Mouse (Mus musculus) liver, postnatal 0 days (tissue): ENCODE measurements at regions not wholly inside any gene's neighbourhood (a gene's known extent, or its start where the extent isn't known, plus 50 kb on each side); places are given as distances from the start of the nearest gene placed in this dataset.

Experiments used
- ATAC-seq: fragments of 200-750 bp; cut with Nextera tagmentation; 2 replicates; pipeline ENCODE4 v1.8.0; 2017; ENCODE audit warnings: mild to moderate bottlenecking, moderate library complexity
- DNase-seq: peaks from one replicate; pipeline ENCODE4 v3.0.0-alpha.2; 2016
- H3K27ac ChIP-seq: fragments of 300-500 bp; sonication (generic); 2 replicates; pipeline ENCODE4 v1.5.1; 2014; ENCODE audit warnings: antibody characterized with exemption, moderate library complexity, mild to moderate bottlenecking, low read depth
- H3K27me3 ChIP-seq: fragments of 300-500 bp; sonication (generic); 2 replicates; pipeline ENCODE4 v1.6.1; 2014; ENCODE audit warnings: low read length, control low read depth, mixed read lengths; ENCODE audit not compliant: insufficient read depth
- H3K36me3 ChIP-seq: fragments of 300-500 bp; sonication (generic); replicated peaks from 2 replicates; pipeline ENCODE4 v1.6.1; 2014; ENCODE audit warnings: mild to moderate bottlenecking, control low read depth, low read length, moderate library complexity, mixed read lengths; ENCODE audit not compliant: insufficient read depth
- H3K4me1 ChIP-seq: fragments of 300-500 bp; sonication (generic); 2 replicates; pipeline ENCODE4 v1.6.1; 2014; ENCODE audit warnings: antibody characterized with exemption, mild to moderate bottlenecking, control low read depth; ENCODE audit not compliant: insufficient read depth
- H3K4me2 ChIP-seq: fragments of 300-500 bp; sonication (generic); 2 replicates; pipeline ENCODE4 v1.6.1; 2014; ENCODE audit warnings: low read depth, mild to moderate bottlenecking, low read length, moderate library complexity, mixed read lengths
- H3K4me3 ChIP-seq: fragments of 300-500 bp; sonication (generic); 2 replicates; pipeline ENCODE4 v1.5.1; 2014; ENCODE audit warnings: low read depth, low read length
- H3K9ac ChIP-seq: fragments of 300-500 bp; sonication (generic); replicated peaks from 2 replicates; pipeline ENCODE4 v1.6.1; 2014; ENCODE audit warnings: mild to moderate bottlenecking, moderate library complexity
- H3K9me3 ChIP-seq: fragments of 300-500 bp; sonication (generic); 2 replicates; pipeline ENCODE4 v1.6.1; 2016; ENCODE audit warnings: mild to moderate bottlenecking, control low read depth, low read length, mixed read lengths
- CTCF ChIP-seq: sonication (generic); IDR thresholded peaks from 2 replicates; pipeline ENCODE4 v1.5.1; 2016; ENCODE audit warnings: antibody characterized with exemption, low read depth
- EP300 ChIP-seq: IDR thresholded peaks from 2 replicates; pipeline ENCODE4 v1.6.1; 2016; ENCODE audit warnings: antibody characterized with exemption, low read depth, mild to moderate bottlenecking
- WGBS: fragments of 180-500 bp; shearing (Covaris S2); extraction: QIAGEN DNeasy Blood & Tissue Kit; methylation state at CpG from one replicate; pipeline ENCODE4 v1.1.7; 2014; ENCODE audit not compliant: insufficient replicate concordance; 5-methylcytosine and 5-hydroxymethylcytosine counted together

- TF ChIP-seq EP300 (no peak), CTCF (no peak)
- Histone ChIP-seq H3K4me1 (no peaks in the 10 kb centered on the region), H3K4me3 (no peak overlapping the region), H3K9me3 (no peaks in the 10 kb centered on the region), H3K36me3 (no peaks in the 10 kb centered on the region), H3K27me3 (no peaks in the 10 kb centered on the region), H3K9ac (no peak overlapping the region), H3K27ac (no peak overlapping the region), H3K4me2 (no peak overlapping the region)
- no peak for ATAC-seq
- no peak for DNase-seq
These were observed 498.5 kb upstream of the Tmpo start for GRCm38 (mm10) chr10:91679641-91680040.

GRCm38 (mm10) chr10:91637911-91638310 lies 456.8 kb upstream of the Tmpo start:
- ATAC-seq = no peak
- Histone ChIP-seq H3K36me3 (no peaks in the 10 kb centered on the region), H3K27ac (no peak overlapping the region), H3K4me3 (no peak overlapping the region), H3K27me3 (no peaks in the 10 kb centered on the region), H3K4me1 (no peaks in the 10 kb centered on the region), H3K9ac (no peak overlapping the region), H3K4me2 (no peak overlapping the region), H3K9me3 (no peaks in the 10 kb centered on the region)
- TF ChIP-seq EP300 (no peak), CTCF (no peak)
- no peak for DNase-seq

GRCm38 (mm10) chr10:91628672-91629071 lies 447.6 kb upstream of the Tmpo start:
- no peak for DNase-seq
- TF ChIP-seq CTCF (no peak), EP300 (no peak)
- no peaks in the 10 kb centered on the region for H3K36me3 ChIP-seq
- H3K9me3 ChIP-seq = no peaks in the 10 kb centered on the region
- H3K27me3 ChIP-seq = no peaks in the 10 kb centered on the region
- ATAC-seq = no peak
- H3K4me2 ChIP-seq = no peak overlapping the region
- no peak overlapping the region for H3K9ac ChIP-seq
- H3K4me1 ChIP-seq = no peaks in the 10 kb centered on the region
- no peak overlapping the region for H3K4me3 ChIP-seq
- 76% methylated on average over 6 of the region's 6 CpGs for WGBS
- H3K27ac ChIP-seq = no peak overlapping the region

DNA sequence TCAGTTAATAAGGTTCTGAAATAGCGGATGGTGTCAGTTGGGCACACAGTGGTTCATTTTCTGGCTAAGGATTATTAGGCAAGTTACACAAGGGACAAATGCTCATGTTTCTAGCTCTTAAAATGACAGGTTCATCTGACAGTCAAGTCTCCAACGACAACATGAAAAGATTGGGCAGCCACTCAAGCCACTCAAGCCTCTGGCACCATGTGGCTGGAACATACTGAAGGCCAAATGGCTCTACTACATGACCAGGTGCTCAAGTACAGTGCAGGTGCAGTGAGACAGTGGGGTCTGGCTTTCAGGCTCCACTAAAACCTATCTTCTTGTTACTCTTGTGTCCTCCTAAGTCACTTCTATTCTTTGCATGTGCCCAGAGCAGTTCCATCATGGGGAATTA lies 441.2 kb upstream of the Tmpo start:
- no peak overlapping the region for H3K4me2 ChIP-seq
- 66% methylated on average over 2 of the region's 2 CpGs for WGBS
- H3K36me3 ChIP-seq = no peaks in the 10 kb centered on the region

GRCm38 (mm10) chr10:91613794-91614479 lies 432.8 kb upstream of the Tmpo start:
- H3K27ac ChIP-seq = no peak overlapping the region
- DNase-seq (no peak), ATAC-seq (no peak)
- H3K36me3 ChIP-seq = no peaks in the 10 kb centered on the region
- WGBS = 77% methylated on average over 8 of the region's 8 CpGs
- H3K4me1 ChIP-seq = no peaks in the 10 kb centered on the region
- H3K9ac ChIP-seq = no peak overlapping the region
- H3K27me3 ChIP-seq = no peaks in the 10 kb centered on the region
- no peak overlapping the region for H3K4me2 ChIP-seq
- no peaks in the 10 kb centered on the region for H3K9me3 ChIP-seq
- TF ChIP-seq CTCF (no peak), EP300 (no peak)
- no peak overlapping the region for H3K4me3 ChIP-seq

More for the DNA sequence above, 441.2 kb upstream of the Tmpo start:
- Histone ChIP-seq H3K27me3 (no peaks in the 10 kb centered on the region), H3K27ac (no peak overlapping the region), H3K4me1 (no peaks in the 10 kb centered on the region), H3K9me3 (no peaks in the 10 kb centered on the region), H3K9ac (no peak overlapping the region), H3K4me3 (no peak overlapping the region)
- ATAC-seq = no peak
- DNase-seq = no peak
- TF ChIP-seq CTCF (no peak), EP300 (no peak)

DNA sequence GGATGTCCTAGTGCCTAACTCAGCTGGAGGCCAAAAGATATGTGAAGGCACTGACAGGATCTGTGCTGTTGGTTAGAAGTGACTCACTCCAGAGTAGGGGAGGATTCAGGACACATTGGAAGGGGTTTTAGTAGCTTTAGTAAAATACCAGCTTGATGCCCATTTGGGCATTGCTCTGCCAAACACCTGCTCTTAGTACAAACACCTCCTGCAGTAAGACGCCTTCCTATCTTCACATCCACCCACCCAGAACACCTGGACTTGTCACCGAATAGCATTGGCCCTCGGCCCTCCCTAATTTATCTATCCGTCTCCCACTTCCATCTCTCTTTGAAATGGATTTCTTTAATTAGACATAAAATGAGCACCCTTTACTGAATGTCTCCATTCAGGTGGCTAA lies 430.9 kb upstream of the Tmpo start:
- Histone ChIP-seq H3K4me3 (no peak overlapping the region), H3K9ac (no peak overlapping the region), H3K4me2 (no peak overlapping the region), H3K36me3 (no peaks in the 10 kb centered on the region), H3K9me3 (no peaks in the 10 kb centered on the region), H3K27me3 (no peaks in the 10 kb centered on the region), H3K4me1 (no peaks in the 10 kb centered on the region), H3K27ac (no peak overlapping the region)
- WGBS = 80% methylated on average over 4 of the region's 4 CpGs
- DNase-seq (no peak), ATAC-seq (no peak)
- TF ChIP-seq CTCF (no peak), EP300 (no peak)

GRCm38 (mm10) chr10:91594891-91595290 lies 413.8 kb upstream of the Tmpo start:
- Histone ChIP-seq H3K27me3 (no peaks in the 10 kb centered on the region), H3K4me2 (no peak overlapping the region), H3K9me3 (no peaks in the 10 kb centered on the region), H3K27ac (no peak overlapping the region), H3K4me3 (no peak overlapping the region), H3K9ac (no peak overlapping the region), H3K4me1 (no peaks in the 10 kb centered on the region), H3K36me3 (no peaks in the 10 kb centered on the region)
- no peak for ATAC-seq
- no peak for DNase-seq
- 61% methylated on average over 3 of the region's 3 CpGs for WGBS
- TF ChIP-seq CTCF (no peak), EP300 (no peak)
